Mouse (Mus musculus): Measurements from ENCODE around the gene Arl4c.

Gene Arl4c

DNA sequence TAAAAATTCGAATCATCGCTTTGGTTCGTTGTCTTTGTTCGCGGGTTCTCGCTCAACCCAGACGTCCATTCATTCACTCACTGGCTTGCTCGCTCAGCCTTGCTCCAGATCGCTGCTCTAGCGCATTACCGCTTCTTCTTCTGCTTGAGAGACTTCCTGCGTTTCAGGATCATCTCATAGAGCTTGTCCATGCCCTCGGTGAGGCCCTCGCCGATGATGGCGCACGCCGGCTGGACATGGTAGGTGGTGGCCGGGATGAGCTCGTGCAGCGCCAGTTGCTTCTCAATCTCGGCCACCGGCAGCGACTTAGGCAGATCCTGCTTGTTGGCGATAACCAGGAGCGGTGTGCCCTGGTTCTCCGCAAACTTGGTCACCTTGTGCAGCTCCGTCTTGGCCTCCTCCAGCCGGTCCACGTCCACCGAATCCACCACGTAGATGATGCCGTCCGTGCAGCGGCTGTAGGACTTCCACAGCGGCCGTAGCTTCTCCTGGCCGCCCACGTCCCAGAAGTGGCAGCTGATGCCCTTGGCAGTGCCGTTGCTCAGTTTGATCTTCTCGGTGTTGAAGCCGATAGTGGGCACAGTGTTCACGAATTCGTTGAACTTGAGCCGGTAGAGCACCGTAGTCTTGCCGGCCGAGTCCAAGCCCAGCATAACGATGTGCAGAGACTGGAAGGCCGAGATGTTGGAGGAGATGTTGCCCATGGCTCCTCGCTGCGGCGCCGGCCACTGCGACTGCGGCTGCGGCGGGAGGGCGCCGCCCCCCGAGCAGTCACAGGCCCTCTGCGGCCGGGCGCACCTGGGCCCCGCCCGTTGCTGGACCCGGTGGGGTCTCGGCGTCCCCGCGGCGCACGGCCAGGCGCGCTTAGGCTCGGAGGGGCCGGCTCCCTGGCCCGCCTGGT is 810 bp downstream of the Arl4c start:
- DNase-seq (ENCODE audit: low spot score in 2 of 2): peak in 1 of 2 experiments; percentile 8

DNA sequence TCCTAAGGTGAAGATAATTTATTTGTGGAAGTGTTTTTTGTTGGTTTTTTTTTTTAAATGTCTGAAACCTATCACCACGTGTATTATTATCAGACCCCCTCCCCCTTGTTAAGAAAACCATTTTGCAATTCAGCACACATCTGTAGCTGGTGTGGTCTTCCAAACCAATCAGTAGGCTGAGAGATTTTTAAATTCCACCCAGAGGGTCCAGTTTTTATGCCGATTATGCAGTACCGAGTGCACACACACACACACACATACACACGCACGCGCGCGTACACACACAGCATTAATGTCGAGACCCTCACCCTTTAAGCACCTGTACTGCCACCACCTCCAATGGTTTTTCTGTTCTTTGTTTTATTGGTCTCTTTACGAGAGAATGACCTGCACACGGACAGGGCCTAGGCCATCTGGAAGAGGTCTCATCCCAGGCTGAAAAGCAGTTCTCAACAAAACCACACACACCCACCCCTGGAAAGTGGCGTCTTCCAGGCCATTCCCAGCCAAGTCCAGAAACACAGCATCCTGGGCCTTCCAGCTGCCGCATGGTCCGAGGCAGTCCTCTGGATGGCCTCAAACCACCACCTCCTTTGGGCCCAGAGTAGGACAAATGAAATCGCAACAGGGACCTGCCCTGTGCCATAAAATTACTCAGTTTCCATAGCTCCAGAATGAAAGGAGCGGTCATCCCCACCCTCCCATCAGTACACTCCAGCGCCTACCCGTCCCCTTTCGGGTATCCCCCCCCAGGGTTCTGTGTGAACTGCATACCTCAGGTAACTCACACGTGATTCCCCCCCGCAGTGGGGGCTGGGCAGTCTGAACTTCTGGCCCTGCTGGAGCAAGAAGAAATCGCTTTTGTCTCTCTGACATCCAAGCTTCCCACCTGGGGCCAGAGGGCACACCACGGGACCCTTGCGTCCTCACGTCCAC is 1.9 kb downstream of the Arl4c start:
- DNase-seq (ENCODE audit: low spot score in 2 of 2): no peak

GRCm38 (mm10) chr1:88699401-88699800 is 2.6 kb downstream of the Arl4c start:
- DNase-seq (ENCODE audit: low spot score in 2 of 2): no peak

DNA sequence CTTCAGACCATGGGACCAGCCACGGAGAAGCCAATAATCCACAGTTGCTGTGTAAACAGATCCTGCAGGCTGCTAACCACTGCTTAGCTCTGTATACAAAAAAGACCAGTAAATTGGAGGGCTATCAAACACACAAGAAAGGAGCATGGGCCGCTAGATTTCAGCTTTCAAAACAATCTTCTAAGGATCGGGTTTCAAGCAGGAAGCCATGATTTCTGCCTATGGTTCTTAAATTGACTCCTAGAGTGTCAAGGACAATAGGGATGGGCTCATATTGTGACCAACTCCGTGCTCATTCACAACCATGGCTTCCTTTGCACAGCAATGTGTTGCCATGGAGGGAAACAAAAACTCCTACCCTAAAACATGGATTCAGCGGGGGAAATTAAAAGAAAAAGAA is 3.1 kb downstream of the Arl4c start:
- no peak for DNase-seq (ENCODE audit: low spot score in 2 of 2)

DNA sequence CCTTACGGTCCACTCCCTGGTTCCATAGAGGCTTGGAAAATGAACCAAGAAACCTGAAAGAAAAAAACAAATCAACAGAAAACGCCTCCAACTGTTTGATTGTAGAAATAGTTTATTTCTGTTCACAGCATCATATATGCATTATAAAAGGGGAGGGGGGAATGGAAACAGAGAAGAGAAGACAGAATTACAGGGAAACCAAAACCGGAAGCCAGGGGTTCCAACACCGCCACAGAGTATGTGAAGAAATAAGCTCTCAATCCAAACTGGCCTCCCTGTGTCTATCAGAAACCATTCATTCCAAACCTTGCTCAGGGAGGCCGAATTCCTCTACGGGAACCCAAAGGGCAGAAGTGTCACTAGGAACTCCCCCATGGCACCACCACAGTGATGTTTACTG is 3.9 kb downstream of the Arl4c start:
- DNase-seq (ENCODE audit: low spot score in 2 of 2): no peak

GRCm38 (mm10) chr1:88696408-88696807 is 5.6 kb downstream of the Arl4c start:
- DNase-seq (ENCODE audit: low spot score in 2 of 2): no peak

GRCm38 (mm10) chr1:88694353-88694752 is 7.7 kb downstream of the Arl4c start:
- no peak for DNase-seq (ENCODE audit: low spot score in 2 of 2)

DNA sequence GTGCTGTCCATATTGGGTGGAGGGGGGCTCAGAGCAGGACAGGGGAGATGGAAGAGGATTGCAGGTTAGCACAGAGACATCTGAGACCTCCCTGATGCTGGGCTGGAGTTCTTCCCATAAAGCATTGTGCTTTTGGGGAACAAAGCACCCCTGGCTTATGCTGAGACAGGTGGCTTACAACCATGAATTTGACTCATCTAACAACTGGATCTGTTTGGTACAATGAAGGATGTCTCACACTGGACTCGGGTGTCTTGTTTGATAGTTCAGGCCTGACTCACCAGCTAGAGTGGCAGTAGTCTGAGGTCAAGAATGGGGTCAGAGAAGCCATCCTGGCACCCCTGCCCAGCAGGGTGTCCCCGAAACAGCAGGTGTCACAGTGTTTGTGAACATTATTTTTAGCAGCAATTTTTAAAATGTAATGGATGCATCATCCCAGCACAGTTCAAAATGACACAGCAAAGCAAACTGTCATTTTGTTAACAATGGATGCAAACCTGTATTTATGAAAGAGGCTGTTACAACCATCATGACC is 9.7 kb downstream of the Arl4c start:
- DNase-seq (ENCODE audit: low spot score in 2 of 2): no peak

DNA sequence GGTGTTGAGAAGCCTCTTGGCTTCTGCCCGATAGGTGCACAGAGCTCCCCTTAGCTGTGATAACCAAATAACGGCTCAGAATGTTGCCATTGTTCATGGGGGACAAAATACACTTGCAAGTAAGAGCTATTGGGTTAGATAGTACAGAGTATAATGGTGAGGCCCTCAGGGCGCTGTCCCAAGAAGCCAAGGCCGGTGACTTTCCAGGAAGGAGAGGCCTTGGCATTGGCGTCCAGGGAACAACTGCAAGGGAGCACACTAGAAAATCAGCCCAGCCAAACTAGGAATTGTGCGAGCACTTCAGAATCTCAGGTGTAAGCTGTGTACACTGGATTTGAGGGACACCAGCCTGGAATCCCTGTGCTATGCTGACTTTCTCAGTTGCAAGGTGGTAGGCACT is 11.4 kb downstream of the Arl4c start:
- no peak for DNase-seq (ENCODE audit: low spot score in 2 of 2)

DNA sequence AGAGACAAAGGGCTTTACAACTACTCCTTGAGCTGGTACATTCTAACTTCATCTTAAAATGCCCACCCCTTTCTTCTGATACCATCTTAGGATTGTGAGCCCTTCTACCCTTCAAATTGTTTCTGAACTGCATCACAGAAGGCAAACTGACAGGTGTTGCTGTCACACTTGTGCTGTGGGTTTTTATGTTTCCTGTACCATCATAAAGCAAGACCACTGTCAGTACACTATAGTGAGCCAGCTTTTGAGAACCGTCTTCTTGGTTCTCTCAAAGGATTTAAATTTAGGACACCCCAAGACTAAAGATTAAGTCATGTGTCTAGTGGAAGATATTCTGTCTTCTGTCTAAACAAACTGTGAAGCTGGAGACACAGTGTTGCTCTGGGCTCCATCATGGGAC is 17.3 kb downstream of the Arl4c start:
- DNase-seq (ENCODE audit: low spot score in 2 of 2): no peak

DNA sequence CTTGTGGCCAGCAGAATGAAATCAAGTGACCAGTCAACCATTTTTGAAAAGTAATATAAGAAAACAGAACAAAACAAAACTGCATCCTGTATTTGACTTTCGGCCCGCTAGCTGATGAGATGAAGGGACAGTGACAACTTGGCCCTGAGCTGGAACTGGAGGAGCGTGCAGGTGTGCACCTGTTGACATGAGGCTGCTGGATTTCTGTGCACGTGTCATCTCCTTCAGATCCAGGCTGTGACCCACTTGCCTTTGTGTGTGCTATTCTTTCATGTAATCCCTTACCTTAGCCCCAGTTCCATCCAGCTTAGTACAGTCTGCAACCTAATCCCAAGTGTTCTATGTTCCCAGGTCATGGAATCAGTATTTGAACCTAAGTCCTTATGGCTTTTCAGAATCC is 20.4 kb downstream of the Arl4c start:
- no peak for DNase-seq (ENCODE audit: low spot score in 2 of 2)

GRCm38 (mm10) chr1:88680804-88681203 is 21.2 kb downstream of the Arl4c start:
- no peak for DNase-seq (ENCODE audit: low spot score in 2 of 2)

GRCm38 (mm10) chr1:88678231-88678739 is 23.7 kb downstream of the Arl4c start:
- no peak for DNase-seq (ENCODE audit: low spot score in 2 of 2)

- DNase-seq (ENCODE audit: low spot score in 2 of 2): no peak
These were observed 31.2 kb downstream of the Arl4c start for GRCm38 (mm10) chr1:88670807-88671206.

DNA sequence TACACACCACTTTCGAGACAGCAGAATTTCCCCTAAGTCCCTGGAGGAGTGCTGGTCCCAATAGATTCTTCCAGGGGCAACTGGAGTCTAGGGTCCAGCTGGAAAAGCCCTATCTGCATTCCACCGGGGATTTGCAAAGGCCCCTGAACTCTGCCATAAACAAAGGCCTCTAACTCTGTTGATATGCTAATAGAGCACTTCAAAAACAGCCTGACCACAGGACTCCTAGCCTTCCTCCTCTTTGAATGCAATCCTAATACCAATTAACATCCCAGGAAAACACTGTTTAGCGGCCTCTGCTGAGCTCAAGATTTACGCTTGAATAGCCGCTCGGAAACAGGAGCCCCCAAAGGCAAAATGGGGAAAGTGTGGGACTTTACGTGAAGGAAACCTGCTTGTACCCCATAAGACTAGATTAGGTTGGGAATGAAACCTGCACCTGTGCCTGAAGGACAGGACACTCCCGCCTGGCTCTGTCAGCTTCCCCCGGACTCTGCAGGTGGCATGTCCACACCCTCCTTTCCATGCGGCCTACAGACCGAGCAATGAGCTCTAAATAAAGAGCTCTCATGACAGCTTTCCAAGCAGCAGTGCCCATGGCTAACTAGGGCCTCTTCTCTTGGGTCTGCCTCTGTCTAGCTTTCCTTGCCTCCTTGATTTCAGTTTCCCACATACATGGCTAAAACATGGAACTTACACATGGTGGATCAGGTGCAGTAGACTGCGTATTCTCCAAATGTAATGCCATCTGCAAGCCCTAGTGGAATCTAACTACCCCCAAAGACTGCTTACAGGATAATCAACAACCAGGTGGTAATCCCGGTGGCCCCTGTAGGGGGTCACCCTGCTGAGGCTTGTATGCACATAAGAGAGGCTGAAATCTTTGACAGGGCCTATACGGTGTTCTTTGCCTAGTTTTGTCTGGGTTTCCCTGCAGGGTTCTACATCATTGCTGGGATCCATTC is 32.9 kb downstream of the Arl4c start:
- DNase-seq (ENCODE audit: low spot score in 2 of 2): no peak

DNA sequence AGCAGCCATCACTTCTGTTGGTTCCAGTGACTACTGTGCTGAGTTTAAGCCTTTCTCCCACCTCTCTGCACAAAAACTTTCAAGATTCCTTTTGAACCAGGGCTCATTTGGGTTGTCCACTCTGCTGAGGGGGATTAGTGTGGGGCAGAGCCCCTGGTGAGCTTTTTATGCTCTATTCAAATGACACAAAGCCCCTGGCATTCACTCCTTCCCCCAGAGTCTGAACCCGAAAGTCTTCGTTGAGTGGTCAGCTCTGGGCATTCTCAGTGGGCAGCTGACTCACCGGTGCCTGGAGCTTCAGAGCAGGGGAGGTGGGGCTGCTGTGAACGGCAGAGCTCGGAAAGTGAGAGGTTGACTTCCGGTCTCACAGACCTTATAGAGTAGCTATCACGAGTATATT is 33.7 kb downstream of the Arl4c start:
- no peak for DNase-seq (ENCODE audit: low spot score in 2 of 2)

- no peak for DNase-seq (ENCODE audit: low spot score in 2 of 2)
These were observed 37.4 kb downstream of the Arl4c start for GRCm38 (mm10) chr1:88664623-88665022.

DNA sequence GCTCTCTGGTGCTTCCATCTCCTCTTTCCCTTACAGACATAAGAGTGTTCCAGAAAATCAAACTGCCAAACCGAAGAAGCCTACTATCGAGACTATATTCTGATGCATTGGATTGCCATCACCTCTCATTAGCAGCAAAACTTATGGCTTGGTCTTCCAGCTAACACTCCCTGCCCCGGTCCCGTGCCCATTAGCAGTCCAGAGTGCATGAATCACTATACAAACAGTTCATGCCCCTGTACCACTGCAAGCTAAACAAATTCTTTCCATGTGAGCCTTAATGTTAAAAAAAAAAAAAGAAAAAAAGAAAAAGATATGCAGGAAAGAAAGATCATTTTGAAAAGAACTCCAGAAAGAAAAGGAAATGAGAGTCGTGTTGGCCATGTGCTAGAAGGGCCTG is 39.3 kb downstream of the Arl4c start:
- DNase-seq (ENCODE audit: low spot score in 2 of 2): no peak

DNA sequence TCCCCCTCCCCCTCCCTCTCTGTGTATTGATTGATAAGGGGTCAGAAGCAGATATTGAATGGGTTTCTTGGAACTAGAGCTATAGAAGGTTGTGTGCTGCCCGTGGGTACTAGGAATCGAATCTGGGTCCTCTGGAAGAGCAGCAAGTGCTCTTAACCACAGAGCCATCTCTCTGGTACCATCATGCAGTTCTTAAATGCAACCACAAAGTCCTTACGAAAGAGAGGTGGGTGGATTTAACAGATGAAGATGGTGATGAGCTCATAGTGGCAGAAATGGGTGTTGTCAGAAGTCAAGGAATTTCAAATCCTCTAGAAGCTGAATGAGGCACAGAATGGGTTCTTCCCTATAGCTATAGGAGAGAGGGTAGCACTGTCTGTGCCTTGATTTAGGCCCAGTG is 40.8 kb downstream of the Arl4c start:
- no peak for DNase-seq (ENCODE audit: low spot score in 2 of 2)

- no peak for DNase-seq (ENCODE audit: low spot score in 2 of 2)
These were observed 43.6 kb downstream of the Arl4c start for GRCm38 (mm10) chr1:88658290-88658857.

GRCm38 (mm10) chr1:88656096-88656480 is 45.9 kb downstream of the Arl4c start:
- no peak for DNase-seq (ENCODE audit: low spot score in 2 of 2)

Data from spleen, postnatal 14 days (tissue).